Mouse (Mus musculus) kidney, adult 2 months (tissue): ENCODE results near the gene Mast4.

ENCODE experiments used
- CTCF ChIP-seq: fragments of 200-500 bp; conservative IDR thresholded peaks from 2 replicates; pipeline ENCODE4 v1.5.1; 2011; ENCODE audit warnings: low read depth, mild to moderate bottlenecking, control low read depth, low read length, moderate library complexity, mixed read lengths; ENCODE audit not compliant: insufficient read depth, insufficient read length
- POLR2A ChIP-seq: fragments of 200-500 bp; IDR thresholded peaks from one replicate; pipeline ENCODE4 v1.6.1; 2011; ENCODE audit warnings: low read depth, low read length, control low read depth

- TF ChIP-seq CTCF (no peak), POLR2A (no peak)
Observed at GRCm38 (mm10) chr13:102886147-102886546, 448.1 kb downstream of the Mast4 start.
